Mouse (Mus musculus) ES-E14 (cell line): Measurements from ENCODE around the gene Mpdu1. TPM values are rescaled to one million over a fixed set of nuclear protein-coding genes. Genes with fewer than 3 reads are reported as not detected.

ENCODE experiments used
- DNase-seq: peaks from one replicate; pipeline ENCODE4 v3.0.0-alpha.2; 2013; ENCODE audit warnings: low read depth, low spot score
- H3K27ac ChIP-seq: 2 replicates; pipeline ENCODE4 v1.5.1; 2012; ENCODE audit warnings: low read depth, mild to moderate bottlenecking, low read length, moderate library complexity, mixed read lengths; ENCODE audit not compliant: poor library complexity, insufficient read depth, severe bottlenecking
- H3K36me3 ChIP-seq: 2 replicates; pipeline ENCODE4 v1.6.1; 2012; ENCODE audit warnings: mild to moderate bottlenecking, low read length, moderate library complexity, mixed read lengths; ENCODE audit not compliant: control insufficient read depth, poor library complexity, insufficient read depth, severe bottlenecking
- H3K4me1 ChIP-seq, 2 experiments: fragments of 150-350 bp in 1 of 2; sonication (generic) in 1 of 2; 2 replicates each; pipeline ENCODE4 v1.6.1; 2012; ENCODE audit warnings: low read length in 2 of 2, mild to moderate bottlenecking in 1 of 2, mixed read lengths in 1 of 2; ENCODE audit not compliant: control insufficient read depth in 2 of 2, insufficient read depth in 2 of 2, poor library complexity in 1 of 2
- H3K4me3 ChIP-seq, 2 experiments: fragments of 150-350 bp in 1 of 2; sonication (generic) in 1 of 2; 2 replicates each; pipeline ENCODE4 v1.5.1; 2012; ENCODE audit warnings: low read length in 2 of 2, low read depth in 1 of 2, mild to moderate bottlenecking in 1 of 2, mixed read lengths in 1 of 2; ENCODE audit not compliant: insufficient read depth in 1 of 2, poor library complexity in 1 of 2, severe bottlenecking in 1 of 2
- H3K9ac ChIP-seq: 2 replicates; pipeline ENCODE4 v1.6.1; 2012; ENCODE audit warnings: low read depth, mild to moderate bottlenecking, low read length, mixed read lengths; ENCODE audit not compliant: poor library complexity, insufficient read depth, severe bottlenecking
- H3K9me3 ChIP-seq: fragments of 150-350 bp; sonication (generic); 2 replicates; pipeline ENCODE4 v1.6.1; 2012; ENCODE audit warnings: low read depth, mild to moderate bottlenecking, low read length; ENCODE audit not compliant: control insufficient read depth, insufficient read depth
- CHD2 ChIP-seq: IDR thresholded peaks from 2 replicates; pipeline ENCODE4 v1.6.1; 2014; ENCODE audit warnings: mild to moderate bottlenecking, low read depth, low read length, inconsistent platforms
- HCFC1 ChIP-seq: IDR thresholded peaks from 2 replicates; pipeline ENCODE4 v1.6.1; 2012; ENCODE audit warnings: low read length, inconsistent platforms, borderline replicate concordance; ENCODE audit not compliant: insufficient read depth
- MAFK ChIP-seq: IDR thresholded peaks from 2 replicates; pipeline ENCODE4 v1.6.1; 2014; ENCODE audit warnings: mild to moderate bottlenecking, low read depth, low read length, inconsistent platforms; ENCODE audit not compliant: insufficient read depth
- ZC3H11A ChIP-seq: IDR thresholded peaks from 2 replicates; pipeline ENCODE4 v1.6.1; 2012; ENCODE audit warnings: low read depth, mild to moderate bottlenecking, inconsistent platforms, low read length, borderline replicate concordance
- ZNF384 ChIP-seq: IDR thresholded peaks from 2 replicates; pipeline ENCODE4 v1.6.1; 2012; ENCODE audit warnings: low read depth, low read length, inconsistent platforms
- in situ Hi-C, 2 experiments: fragments of 600-800 bp; cut with MboI; formaldehyde crosslinking; loops; one replicate each; pipeline ENCODE4 v1.15.1; 2025; ENCODE audit warnings: low sequenced_read_pairs in 2 of 2, inconsistent platforms in 1 of 2; ENCODE audit not compliant: unreplicated experiment in 2 of 2
- total RNA-seq: library from RNA; depleted of rRNA; stranded (reverse); fragments of 300-350 nt; gene quantifications from 2 replicates; pipeline ENCODE4 v1.2.3, GENCODE M21; 2012

Gene Mpdu1
- total RNA-seq, 1 experiment, result 258 TPM

DNA sequence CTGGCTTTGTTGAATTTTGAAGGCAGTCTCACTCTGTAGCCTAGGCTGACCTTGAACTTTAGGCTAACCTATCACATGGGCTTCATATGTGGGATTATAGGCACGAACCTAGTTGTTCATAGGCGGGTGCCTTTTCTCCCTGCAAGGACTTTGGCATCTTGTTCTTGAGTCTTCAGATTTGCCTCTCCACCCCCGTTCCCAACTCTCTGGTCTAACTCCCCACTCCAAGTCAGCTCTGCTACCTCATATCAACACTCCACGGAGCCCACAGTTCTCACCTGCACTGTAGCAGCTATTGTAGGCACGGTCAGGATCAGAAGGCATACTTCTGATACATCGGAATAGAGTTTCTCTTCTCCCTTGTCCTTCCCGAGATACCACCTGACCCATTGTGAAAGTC is 21.1 kb upstream of the Mpdu1 start:
- Histone ChIP-seq H3K27ac (peak overlapping the region; percentile 16; the same call in 1 of the 2 replicates), H3K9me3 (no peaks in the 10 kb centered on the region), H3K9ac (peak overlapping the region; percentile 71), H3K4me1 (peaks cover 2 to 28% of the 10 kb centered on the region in 2 experiments), H3K36me3 (peaks cover 11% of the 10 kb centered on the region), H3K4me3 (peak overlapping the region in 1 of 2 experiments; percentile 63; a peak in 2 of 4 replicates)
- in situ Hi-C loops, result no loop called here
- no peak for DNase-seq
- TF ChIP-seq ZNF384, result no peak

DNA sequence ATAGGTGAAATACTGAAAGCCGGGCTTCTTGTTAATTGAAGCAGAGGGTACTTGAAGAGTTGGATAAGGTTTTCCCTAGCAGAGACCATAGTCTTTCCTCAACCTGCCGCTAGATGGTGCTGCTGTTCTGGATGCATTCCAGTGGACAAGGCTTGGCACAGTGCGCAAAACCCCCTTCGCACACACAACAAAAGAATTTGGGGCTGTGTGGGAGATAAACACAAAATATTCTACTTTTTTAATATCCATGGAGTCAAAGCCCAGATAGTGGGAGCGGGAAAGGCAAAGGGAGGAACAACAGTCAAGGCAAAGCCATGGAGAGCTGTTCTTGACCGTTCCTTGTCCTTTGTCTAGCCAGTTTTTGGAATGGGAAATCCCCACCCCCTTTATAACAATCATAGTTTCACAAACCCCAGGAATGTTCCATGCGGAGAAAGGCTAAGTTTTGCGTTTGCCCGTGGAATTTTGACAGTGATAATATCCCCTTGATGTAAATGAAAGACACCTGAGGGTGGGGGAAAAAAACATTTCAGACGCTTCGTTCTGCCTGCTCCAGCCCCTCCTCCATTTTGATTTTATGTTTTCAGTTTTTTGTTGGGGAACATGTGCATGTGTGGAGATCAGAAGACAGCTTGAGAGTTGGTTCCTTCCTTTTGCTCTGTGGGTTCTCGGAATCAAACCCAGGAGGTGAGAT is 20.5 kb upstream of the Mpdu1 start:
- peak; percentile 93 for DNase-seq
- peaks cover 17% of the 10 kb centered on the region for H3K36me3 ChIP-seq
- H3K4me3 ChIP-seq, result peak overlapping the region; percentile 93 to 98
- H3K9me3 ChIP-seq, result no peaks in the 10 kb centered on the region
- TF ChIP-seq ZNF384 (no peak), ZC3H11A (peak; percentile 81; the same call in 1 of the 2 replicates), HCFC1 (peak; percentile 43; the same call in 1 of the 2 replicates), CHD2 (no peak)
- H3K4me1 ChIP-seq, result peaks cover 2 to 28% of the 10 kb centered on the region in 2 experiments
- H3K27ac ChIP-seq, result peak overlapping the region; percentile 56; the same call in 1 of the 2 replicates
- in situ Hi-C loops, result no loop called here
- peak overlapping the region; percentile 76; the same call in 1 of the 2 replicates for H3K9ac ChIP-seq

DNA sequence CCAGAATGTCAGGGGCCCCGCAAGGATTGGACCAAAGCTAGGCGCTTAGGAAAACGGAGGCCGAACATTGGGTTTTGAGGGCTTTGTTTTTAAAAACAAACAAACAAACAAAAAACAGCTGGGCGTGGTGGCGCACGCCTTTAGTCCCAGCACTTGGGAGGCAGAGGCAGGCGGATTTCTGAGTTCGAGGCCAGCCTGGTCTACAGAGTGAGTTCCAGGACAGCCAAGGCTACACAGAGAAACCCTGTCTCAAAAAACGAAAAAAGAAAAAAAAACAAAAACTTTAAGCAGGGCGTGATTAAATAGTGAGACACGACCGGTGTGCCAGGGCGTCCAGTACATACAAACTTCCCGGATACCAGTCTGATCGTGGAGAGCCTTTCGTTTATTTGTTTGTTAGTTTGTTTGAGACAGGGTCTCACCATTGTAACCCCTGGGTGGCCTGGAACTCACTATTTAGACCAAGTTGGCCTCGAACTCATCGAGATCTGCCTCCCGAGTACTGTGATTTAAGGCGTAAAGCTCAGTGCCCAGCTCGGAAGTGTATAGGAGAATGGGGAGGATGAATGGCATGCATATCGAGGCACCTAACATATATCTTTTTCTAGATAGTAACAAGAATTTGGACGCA is 19.9 kb upstream of the Mpdu1 start:
- Histone ChIP-seq H3K9me3 (no peaks in the 10 kb centered on the region), H3K36me3 (peaks cover 24% of the 10 kb centered on the region), H3K4me1 (peaks cover 2 to 28% of the 10 kb centered on the region in 2 experiments), H3K27ac (peak overlapping the region; percentile 56), H3K9ac (peak overlapping the region; percentile 76), H3K4me3 (peak overlapping the region; percentile 93 to 98)
- no peak for DNase-seq
- TF ChIP-seq MAFK (no peak), HCFC1 (no peak), ZNF384 (no peak), ZC3H11A (no peak), CHD2 (no peak)
- in situ Hi-C loops, result no loop called here

DNA sequence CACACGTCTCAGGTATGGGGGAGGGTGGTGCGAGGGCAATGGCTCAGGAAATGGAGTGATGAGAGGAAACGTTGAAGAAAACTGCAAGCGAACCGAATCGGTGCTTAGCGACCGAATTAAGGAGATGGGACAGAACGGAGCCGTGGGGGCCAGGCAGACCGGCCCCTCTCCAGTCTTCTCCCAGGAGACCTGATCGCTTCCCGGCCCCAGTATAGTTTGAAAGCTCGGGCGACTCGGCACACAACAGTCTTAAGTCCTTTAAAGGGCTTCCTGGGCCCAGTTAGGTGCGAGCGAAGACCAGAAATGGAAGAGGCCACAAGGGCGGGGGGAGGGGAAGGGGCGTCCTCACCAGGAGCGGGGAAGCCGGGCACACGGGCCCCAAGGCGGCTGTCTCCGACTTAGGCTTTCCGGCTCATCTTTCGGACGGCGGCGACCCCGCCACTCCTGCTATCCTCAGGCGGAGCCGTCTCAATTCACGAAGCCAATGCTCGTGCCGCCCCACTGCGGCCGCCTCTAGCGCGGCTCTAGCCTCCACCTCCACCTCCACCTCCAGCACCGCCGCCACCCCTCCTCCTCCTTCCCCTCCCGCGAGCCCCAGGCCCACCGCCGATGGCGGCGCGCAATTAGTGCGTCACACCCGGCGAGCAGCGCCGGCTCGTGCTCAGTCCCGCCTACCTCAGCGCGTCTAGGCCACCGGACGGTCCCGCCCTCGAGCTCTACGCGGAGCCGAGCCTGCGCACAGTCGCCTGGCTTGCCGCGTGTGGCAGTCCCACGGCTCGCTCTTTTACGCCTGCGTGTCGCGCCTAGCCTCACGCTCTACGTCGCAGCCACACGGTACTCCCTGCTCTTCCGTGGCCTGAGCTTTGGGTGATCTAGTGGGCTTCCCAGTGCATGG is 19.1 kb upstream of the Mpdu1 start, which contains the start of gene Senp3:
Senp3 (minus strand) TSS at position 771 of the 895 bp plus-strand sequence.
- in situ Hi-C loops, result no loop called here
- H3K36me3 ChIP-seq, result peaks cover 24% of the 10 kb centered on the region
- no peaks in the 10 kb centered on the region for H3K9me3 ChIP-seq
- peak; percentile 93 for DNase-seq
- H3K9ac ChIP-seq, result peak within 1 kb of the TSS; percentile 93
- TF ChIP-seq HCFC1 (peak; percentile 73), ZNF384 (no peak)
- peak within 1 kb of the TSS; percentile 85 for H3K27ac ChIP-seq
- H3K4me1 ChIP-seq, result peaks cover 2 to 23% of the 10 kb centered on the region in 2 experiments
- H3K4me3 ChIP-seq, result peak within 1 kb of the TSS; percentile 93 to 98
